Mouse (Mus musculus) neural tube, embryonic 15.5 days (tissue): ENCODE data around the gene Map4k3. TPM values are rescaled to one million over a fixed set of nuclear protein-coding genes. Genes with fewer than 3 reads are reported as not detected.

ENCODE experiments used
- ATAC-seq: fragments of 200-750 bp; cut with Nextera tagmentation; 2 replicates; pipeline ENCODE4 v1.8.0; 2017; ENCODE audit warnings: mild to moderate bottlenecking, moderate TSS enrichment, moderate library complexity; ENCODE audit not compliant: low FRiP score
- H3K27ac ChIP-seq: fragments of 300-500 bp; sonication (generic); replicated peaks from 2 replicates; pipeline ENCODE4 v1.5.1; 2015; ENCODE audit warnings: mild to moderate bottlenecking, inconsistent platforms
- H3K27me3 ChIP-seq: fragments of 300-500 bp; sonication (generic); replicated peaks from 2 replicates; pipeline ENCODE4 v1.6.1; 2015; ENCODE audit warnings: inconsistent platforms
- H3K36me3 ChIP-seq: fragments of 300-500 bp; sonication (generic); 2 replicates; pipeline ENCODE4 v1.6.1; 2015; ENCODE audit warnings: inconsistent platforms
- H3K4me1 ChIP-seq: fragments of 300-500 bp; sonication (generic); 2 replicates; pipeline ENCODE4 v1.6.1; 2015; ENCODE audit warnings: inconsistent platforms
- H3K4me2 ChIP-seq: fragments of 300-500 bp; sonication (generic); 2 replicates; pipeline ENCODE4 v1.6.1; 2015; ENCODE audit warnings: inconsistent platforms, mild to moderate bottlenecking, moderate library complexity
- H3K4me3 ChIP-seq: fragments of 300-500 bp; sonication (generic); replicated peaks from 2 replicates; pipeline ENCODE4 v1.5.1; 2015; ENCODE audit warnings: mild to moderate bottlenecking, inconsistent platforms
- H3K9ac ChIP-seq: fragments of 300-500 bp; sonication (generic); replicated peaks from 2 replicates; pipeline ENCODE4 v1.6.1; 2015; ENCODE audit warnings: mild to moderate bottlenecking, inconsistent platforms
- H3K9me3 ChIP-seq: fragments of 300-500 bp; sonication (generic); replicated peaks from 2 replicates; pipeline ENCODE4 v1.6.1; 2016; ENCODE audit warnings: inconsistent platforms
- WGBS: fragments of 180-500 bp; shearing (Covaris S2); methylation state at CpG from one replicate; pipeline ENCODE4 v1.1.7; 2015; ENCODE audit warnings: mixed read lengths; 5-methylcytosine and 5-hydroxymethylcytosine counted together
- polyA plus RNA-seq: library from polyadenylated mRNA; unstranded; fragments of >200 nt; fragmentation: Nextera tagmentation; extraction: Ambion mirVana; gene quantifications from 2 replicates; pipeline ENCODE4 v1.2.1, GENCODE M21; 2015

The Map4k3 gene
- polyA plus RNA-seq, 1 experiment from 2014 or later = 22.0 TPM

DNA sequence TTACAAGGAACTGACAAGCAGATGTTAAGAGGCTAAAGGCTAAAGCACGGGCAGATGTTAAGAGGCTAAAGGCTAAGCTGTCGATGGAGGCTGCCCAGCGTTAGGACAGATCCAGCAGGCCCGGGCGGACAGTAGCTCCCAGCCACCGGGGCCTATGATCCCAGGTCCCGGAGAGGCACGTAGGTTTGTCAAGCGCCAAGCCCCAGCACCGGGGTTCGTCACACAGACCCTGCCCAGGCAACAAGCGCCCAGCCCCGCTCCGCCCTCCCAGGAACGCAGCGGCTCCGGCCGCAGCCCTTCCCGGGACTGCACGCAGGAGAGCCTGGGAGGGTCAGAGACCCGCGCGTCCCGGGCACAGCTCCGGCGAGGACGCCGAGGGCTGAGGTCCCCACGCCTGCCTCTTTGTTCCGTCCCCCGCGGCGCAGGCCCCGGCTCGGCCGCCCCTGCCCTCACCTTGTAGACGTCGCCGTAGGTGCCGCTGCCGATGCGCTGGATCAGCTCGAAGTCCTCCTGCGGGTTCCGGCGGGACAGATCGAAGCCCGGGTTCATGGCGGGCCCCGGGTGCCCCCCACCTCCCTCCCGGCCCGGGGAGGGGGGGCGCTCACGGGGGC, 839 bp downstream of the Map4k3 start:
- WGBS = 2% methylated on average over 51 of the region's 54 CpGs
- H3K4me2 ChIP-seq = peak overlapping the region; percentile 83
- peak; percentile 72 for ATAC-seq
- peaks cover 33% of the 10 kb centered on the region for H3K4me1 ChIP-seq
- peak overlapping the region; percentile 86 for H3K4me3 ChIP-seq
- H3K36me3 ChIP-seq = no peaks in the 10 kb centered on the region
- no peaks in the 10 kb centered on the region for H3K27me3 ChIP-seq
- H3K9ac ChIP-seq = peak overlapping the region; percentile 90
- H3K27ac ChIP-seq = peak overlapping the region; percentile 86
- H3K9me3 ChIP-seq = no peaks in the 10 kb centered on the region

DNA sequence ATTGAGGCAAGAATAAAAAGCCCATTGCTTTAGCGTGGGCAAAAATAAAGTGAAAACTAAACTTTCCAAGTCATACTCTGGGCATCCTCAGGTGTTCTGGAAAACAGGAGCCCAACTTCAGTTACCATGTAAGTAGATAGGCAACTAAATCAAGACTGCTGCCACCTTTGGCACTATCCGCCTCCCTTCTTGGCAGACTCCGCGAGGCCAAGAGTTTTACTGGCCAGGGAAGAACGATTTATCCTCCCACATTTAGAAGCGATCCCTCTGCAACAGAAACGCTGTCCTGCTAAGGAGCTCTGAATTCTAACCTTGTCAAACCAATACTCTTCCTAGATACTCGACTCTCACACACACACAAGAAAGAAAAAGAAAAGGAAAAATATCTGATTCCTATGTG, 1.5 kb downstream of the Map4k3 start:
- 11% methylated on average over 8 of the region's 8 CpGs for WGBS
- H3K36me3 ChIP-seq = no peaks in the 10 kb centered on the region
- peak overlapping the region; percentile 86; the same call in 1 of the 2 replicates for H3K27ac ChIP-seq
- H3K27me3 ChIP-seq = no peaks in the 10 kb centered on the region
- H3K4me1 ChIP-seq = peaks cover 39% of the 10 kb centered on the region
- no peak for ATAC-seq
- peak overlapping the region; percentile 90 for H3K9ac ChIP-seq
- H3K9me3 ChIP-seq = no peaks in the 10 kb centered on the region
- peak overlapping the region; percentile 83 for H3K4me2 ChIP-seq
- peak overlapping the region; percentile 86 for H3K4me3 ChIP-seq

DNA sequence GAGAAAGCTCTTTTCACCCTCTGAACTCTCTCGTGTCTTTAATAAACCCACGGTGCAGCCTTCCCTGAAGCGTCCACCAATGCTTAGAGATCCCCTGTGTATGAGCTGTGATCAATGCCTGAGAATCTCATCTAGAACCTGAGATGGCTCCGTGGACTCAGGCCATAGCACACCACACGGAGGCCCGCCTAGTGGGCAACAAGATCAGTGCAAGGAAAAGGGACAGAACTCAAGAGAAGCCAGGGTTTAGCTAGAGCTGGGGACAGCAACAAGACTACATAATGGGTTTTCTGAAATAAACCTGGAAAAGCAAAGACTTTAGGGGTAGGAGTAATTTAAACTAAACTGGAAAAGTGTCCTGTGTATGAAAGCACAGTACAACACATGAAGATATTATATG, 5.2 kb downstream of the Map4k3 start:
- H3K4me1 ChIP-seq = peaks cover 42% of the 10 kb centered on the region
- no peak overlapping the region for H3K4me3 ChIP-seq
- no peaks in the 10 kb centered on the region for H3K9me3 ChIP-seq
- 77% methylated on average over 6 of the region's 6 CpGs for WGBS
- H3K9ac ChIP-seq = no peak overlapping the region
- no peaks in the 10 kb centered on the region for H3K36me3 ChIP-seq
- no peak overlapping the region for H3K27ac ChIP-seq
- no peak for ATAC-seq
- no peaks in the 10 kb centered on the region for H3K27me3 ChIP-seq
- no peak overlapping the region for H3K4me2 ChIP-seq

- no peaks in the 10 kb centered on the region for H3K27me3 ChIP-seq
- H3K9ac ChIP-seq = no peak overlapping the region
- 58% methylated on average over 7 of the region's 7 CpGs for WGBS
- H3K4me2 ChIP-seq = no peak overlapping the region
- H3K4me1 ChIP-seq = peaks cover 40% of the 10 kb centered on the region
- no peak overlapping the region for H3K4me3 ChIP-seq
- H3K9me3 ChIP-seq = no peaks in the 10 kb centered on the region
- ATAC-seq = no peak
- no peak overlapping the region for H3K27ac ChIP-seq
- no peaks in the 10 kb centered on the region for H3K36me3 ChIP-seq
These were observed 6.6 kb downstream of the Map4k3 start for GRCm38 (mm10) chr17:80721670-80722069.

DNA sequence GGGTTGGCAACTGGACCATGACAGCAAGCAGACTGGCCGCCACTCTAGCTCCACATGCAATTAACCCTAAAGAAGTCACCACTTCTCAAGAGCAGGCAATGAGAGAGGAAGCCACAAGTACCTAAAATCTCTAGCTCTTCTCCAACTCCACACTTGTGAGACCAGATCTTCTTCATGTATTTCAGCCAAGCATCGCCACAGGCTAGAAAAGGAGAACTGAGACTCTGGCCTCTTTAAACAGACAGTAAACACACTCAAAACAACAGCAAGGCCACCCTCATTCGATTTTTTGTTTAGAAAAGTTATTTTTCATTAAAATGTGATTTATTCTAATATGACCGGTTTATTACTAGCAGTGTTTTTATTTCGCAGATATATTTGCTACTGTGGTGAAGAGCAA, 9.0 kb downstream of the Map4k3 start:
- Histone ChIP-seq H3K4me1 (peaks cover 22% of the 10 kb centered on the region), H3K27ac (no peak overlapping the region), H3K4me2 (no peak overlapping the region), H3K36me3 (no peaks in the 10 kb centered on the region), H3K9ac (no peak overlapping the region), H3K27me3 (no peaks in the 10 kb centered on the region), H3K4me3 (no peak overlapping the region), H3K9me3 (no peaks in the 10 kb centered on the region)
- ATAC-seq = no peak
- WGBS = 90% methylated on average over 5 of the region's 5 CpGs

DNA sequence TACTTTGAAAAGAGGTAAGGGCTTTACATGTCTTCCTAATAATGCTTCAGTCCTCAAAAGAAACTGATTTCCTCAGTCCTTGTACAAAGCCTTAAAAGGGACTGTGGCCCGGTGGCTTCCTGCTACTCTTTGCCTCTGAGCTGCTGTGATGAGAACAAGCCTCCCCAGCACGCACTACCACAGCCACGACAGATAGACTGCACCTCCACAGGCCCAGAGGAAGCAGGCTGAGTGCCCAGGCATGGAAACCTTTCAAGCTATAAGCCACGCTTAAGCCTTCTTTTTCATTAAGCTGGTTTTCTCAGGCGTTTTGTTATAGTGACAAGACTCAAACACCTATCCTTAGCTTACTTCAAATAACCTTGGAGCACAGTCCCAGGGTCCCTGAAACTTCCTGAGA, 10.0 kb downstream of the Map4k3 start:
- Histone ChIP-seq H3K4me1 (peaks cover 21% of the 10 kb centered on the region), H3K9me3 (no peaks in the 10 kb centered on the region), H3K4me3 (no peak overlapping the region), H3K9ac (no peak overlapping the region), H3K36me3 (no peaks in the 10 kb centered on the region), H3K27me3 (no peaks in the 10 kb centered on the region), H3K27ac (no peak overlapping the region), H3K4me2 (no peak overlapping the region)
- ATAC-seq = no peak
- 78% methylated on average over 5 of the region's 5 CpGs for WGBS

- H3K27me3 ChIP-seq = no peaks in the 10 kb centered on the region
- no peak overlapping the region for H3K4me3 ChIP-seq
- 92% methylated on average over 5 of the region's 5 CpGs for WGBS
- no peaks in the 10 kb centered on the region for H3K9me3 ChIP-seq
- no peak overlapping the region for H3K4me2 ChIP-seq
- no peak overlapping the region for H3K9ac ChIP-seq
- no peak for ATAC-seq
- H3K4me1 ChIP-seq = peaks cover 24% of the 10 kb centered on the region
- H3K36me3 ChIP-seq = no peaks in the 10 kb centered on the region
- no peak overlapping the region for H3K27ac ChIP-seq
These were observed 14.7 kb downstream of the Map4k3 start for GRCm38 (mm10) chr17:80713588-80713987.

GRCm38 (mm10) chr17:80709921-80710838, 18.1 kb downstream of the Map4k3 start:
- Histone ChIP-seq H3K27me3 (no peaks in the 10 kb centered on the region), H3K4me2 (peak overlapping the region; percentile 47), H3K4me1 (peaks cover 46% of the 10 kb centered on the region), H3K36me3 (no peaks in the 10 kb centered on the region), H3K9ac (0 out of 2 replicates have a peak overlapping the region, but pooled peaks have one; percentile 4), H3K9me3 (no peaks in the 10 kb centered on the region), H3K4me3 (0 out of 2 replicates have a peak overlapping the region, but pooled peaks have one; percentile 10), H3K27ac (peak overlapping the region; percentile 77)
- peak; percentile 70 for ATAC-seq
- 18% methylated on average over 24 of the region's 24 CpGs for WGBS

DNA sequence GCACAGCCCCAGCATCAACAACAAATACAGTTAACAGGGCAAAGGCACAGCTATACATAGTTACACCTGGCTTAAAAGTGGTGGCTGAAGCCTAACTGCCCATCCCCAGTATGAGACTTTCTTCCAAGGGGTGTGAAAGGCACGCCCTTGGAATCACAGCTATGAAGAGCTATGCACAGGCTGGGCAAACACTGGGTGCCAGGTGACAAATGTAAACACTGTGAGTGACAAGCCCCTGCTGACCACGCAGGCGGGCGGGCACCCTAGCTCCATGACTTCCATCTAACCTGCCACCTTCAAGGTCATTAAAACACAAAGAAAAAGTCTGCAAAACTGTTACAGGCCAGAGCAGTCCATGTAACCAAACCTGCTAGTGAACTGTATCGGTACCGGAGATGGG, 19.5 kb downstream of the Map4k3 start:
- H3K4me3 ChIP-seq = no peak overlapping the region
- WGBS = 88% methylated on average over 6 of the region's 6 CpGs
- no peak overlapping the region for H3K9ac ChIP-seq
- H3K4me1 ChIP-seq = peaks cover 48% of the 10 kb centered on the region
- no peaks in the 10 kb centered on the region for H3K9me3 ChIP-seq
- no peak for ATAC-seq
- H3K27ac ChIP-seq = no peak overlapping the region
- no peaks in the 10 kb centered on the region for H3K36me3 ChIP-seq
- no peak overlapping the region for H3K4me2 ChIP-seq
- H3K27me3 ChIP-seq = no peaks in the 10 kb centered on the region

GRCm38 (mm10) chr17:80707176-80707575, 21.1 kb downstream of the Map4k3 start:
- Histone ChIP-seq H3K9ac (no peak overlapping the region), H3K4me2 (no peak overlapping the region), H3K36me3 (no peaks in the 10 kb centered on the region), H3K27me3 (no peaks in the 10 kb centered on the region), H3K9me3 (no peaks in the 10 kb centered on the region), H3K4me1 (peaks cover 48% of the 10 kb centered on the region), H3K27ac (no peak overlapping the region), H3K4me3 (no peak overlapping the region)
- no peak for ATAC-seq
- WGBS = 69% methylated on average over 4 of the region's 4 CpGs

GRCm38 (mm10) chr17:80706608-80707007, 21.7 kb downstream of the Map4k3 start:
- no peak for ATAC-seq

GRCm38 (mm10) chr17:80701687-80702086, 26.6 kb downstream of the Map4k3 start:
- Histone ChIP-seq H3K4me3 (no peak overlapping the region), H3K4me2 (no peak overlapping the region), H3K9me3 (no peaks in the 10 kb centered on the region), H3K27me3 (no peaks in the 10 kb centered on the region), H3K4me1 (peaks cover 37% of the 10 kb centered on the region), H3K36me3 (no peaks in the 10 kb centered on the region), H3K9ac (no peak overlapping the region), H3K27ac (no peak overlapping the region)
- ATAC-seq = no peak
- 72% methylated on average over 5 of the region's 5 CpGs for WGBS

More at GRCm38 (mm10) chr17:80706608-80707007, 21.7 kb downstream of the Map4k3 start:
- Histone ChIP-seq H3K36me3 (no peaks in the 10 kb centered on the region), H3K27ac (no peak overlapping the region), H3K4me2 (no peak overlapping the region), H3K9ac (no peak overlapping the region), H3K4me3 (no peak overlapping the region), H3K4me1 (peaks cover 48% of the 10 kb centered on the region), H3K9me3 (no peaks in the 10 kb centered on the region), H3K27me3 (no peaks in the 10 kb centered on the region)
- WGBS = 78% methylated on average over 6 of the region's 6 CpGs
